Mouse (Mus musculus): ENCODE measurements around the gene Rfxap. TPM values are rescaled to one million over a fixed set of nuclear protein-coding genes. Genes with fewer than 3 reads are reported as not detected.
A peak's percentile ranks its signal among the peaks of the same experiment; 100 is the strongest.
"Not testable (repeated sequence)": the region's sequence is repeated elsewhere in the genome, so short reads cannot be mapped to it uniquely, and the experiment has no call there.

Gene Rfxap
- total RNA-seq, 2 experiments from 2014 or later = 26.4 to 30.7 TPM

GRCm38 (mm10) chr3:54795379-54795778, 12.2 kb downstream of the Rfxap start:
- DNase-seq = no peak
- H3K27ac ChIP-seq = no peak overlapping the region
- TF ChIP-seq CTCF (IDR thresholded peaks at IDR 0.05) = no peak
- H3K4me3 ChIP-seq = no peak overlapping the region
- intact Hi-C loops (cut with DNase I) = no loop called here

- no peak for DNase-seq
- intact Hi-C loops (cut with DNase I) = no loop called here
- peak; percentile 28; the same call in 1 of the 2 replicates for TF ChIP-seq CTCF (IDR thresholded peaks at IDR 0.05)
- Histone ChIP-seq H3K27ac (no peak overlapping the region), H3K4me3 (no peak overlapping the region)
Measured at GRCm38 (mm10) chr3:54793762-54794161, 13.8 kb downstream of the Rfxap start.

GRCm38 (mm10) chr3:54791822-54792677, 15.5 kb downstream of the Rfxap start:
- Histone ChIP-seq H3K27ac (no peak overlapping the region), H3K4me3 (no peak overlapping the region)
- intact Hi-C loops (cut with DNase I) = no loop called here
- no peak for DNase-seq
- no peak for TF ChIP-seq CTCF (IDR thresholded peaks at IDR 0.05)

DNA sequence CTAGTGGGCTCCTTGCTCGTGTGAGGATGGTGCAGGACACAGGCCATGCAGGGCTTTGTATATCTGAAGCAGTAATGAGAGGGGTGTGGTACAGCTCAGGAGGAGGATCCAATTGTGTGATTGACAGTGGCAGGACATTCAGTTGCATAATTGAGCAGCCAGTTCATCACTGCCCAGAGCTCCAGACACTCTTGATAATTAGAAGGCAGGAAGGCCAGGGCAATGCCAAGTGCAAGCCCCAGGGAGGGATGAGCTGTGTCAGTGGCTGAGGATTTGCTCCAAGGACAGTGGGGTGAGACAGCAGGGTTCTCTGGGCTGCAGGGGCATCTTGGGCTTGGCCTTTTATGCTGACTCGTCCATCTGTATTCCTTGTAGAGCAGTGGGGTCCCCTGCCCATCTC, 17.0 kb downstream of the Rfxap start:
- no peak overlapping the region for H3K27ac ChIP-seq
- DNase-seq = no peak
- no peak overlapping the region for H3K4me3 ChIP-seq
- intact Hi-C loops (cut with DNase I) = no loop called here
- no peak for TF ChIP-seq CTCF (IDR thresholded peaks at IDR 0.05)

DNA sequence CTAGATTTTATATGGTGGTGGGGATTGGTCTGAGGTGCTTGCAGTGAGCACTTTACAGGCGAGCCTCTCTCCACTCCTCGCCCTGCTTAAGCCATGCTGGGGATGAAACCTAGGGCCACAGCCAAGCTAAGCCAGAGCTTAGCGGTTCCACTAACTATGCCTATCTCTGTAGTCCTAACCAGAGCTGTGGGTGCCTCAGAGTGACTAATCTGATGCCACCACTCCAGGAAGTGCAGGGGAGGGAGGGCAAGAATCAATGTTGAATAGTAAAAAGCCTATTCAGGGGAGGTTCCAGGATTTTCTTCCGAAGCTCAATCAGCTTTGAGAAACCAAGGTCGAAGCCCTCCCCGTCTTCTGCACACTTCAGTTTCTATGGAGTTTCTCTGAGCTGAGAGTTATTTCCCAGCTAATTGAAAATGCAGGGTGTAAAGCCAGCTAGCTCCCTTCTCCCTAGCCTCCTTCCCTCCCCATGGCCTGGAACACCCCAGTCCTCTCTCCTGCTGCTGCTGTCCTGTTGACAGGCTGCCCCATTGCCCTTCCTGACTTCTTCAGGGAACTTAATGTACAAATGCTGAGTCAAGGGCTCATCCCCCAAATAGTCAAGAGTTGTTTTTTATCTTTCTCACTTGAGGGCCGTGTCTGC, 31.5 kb downstream of the Rfxap start:
- H3K27ac ChIP-seq = no peak overlapping the region
- no peak overlapping the region for H3K4me3 ChIP-seq
- no peak for DNase-seq
- no peak for TF ChIP-seq CTCF (IDR thresholded peaks at IDR 0.05)
- intact Hi-C loops (cut with DNase I) = no loop called here

- no peak overlapping the region for H3K4me3 ChIP-seq
- intact Hi-C loops (cut with DNase I) = no loop called here
- H3K27ac ChIP-seq = no peak overlapping the region
- DNase-seq = no peak
- peak; percentile 17; the same call in 1 of the 2 replicates for TF ChIP-seq CTCF (IDR thresholded peaks at IDR 0.05)
Measured at GRCm38 (mm10) chr3:54773613-54774012, 34.0 kb downstream of the Rfxap start.

GRCm38 (mm10) chr3:54769349-54770275, 38.0 kb downstream of the Rfxap start:
- DNase-seq = no peak
- Histone ChIP-seq H3K4me3 (no peak overlapping the region), H3K27ac (no peak overlapping the region)
- no peak for TF ChIP-seq CTCF (IDR thresholded peaks at IDR 0.05)
- intact Hi-C loops (cut with DNase I) = no loop called here

DNA sequence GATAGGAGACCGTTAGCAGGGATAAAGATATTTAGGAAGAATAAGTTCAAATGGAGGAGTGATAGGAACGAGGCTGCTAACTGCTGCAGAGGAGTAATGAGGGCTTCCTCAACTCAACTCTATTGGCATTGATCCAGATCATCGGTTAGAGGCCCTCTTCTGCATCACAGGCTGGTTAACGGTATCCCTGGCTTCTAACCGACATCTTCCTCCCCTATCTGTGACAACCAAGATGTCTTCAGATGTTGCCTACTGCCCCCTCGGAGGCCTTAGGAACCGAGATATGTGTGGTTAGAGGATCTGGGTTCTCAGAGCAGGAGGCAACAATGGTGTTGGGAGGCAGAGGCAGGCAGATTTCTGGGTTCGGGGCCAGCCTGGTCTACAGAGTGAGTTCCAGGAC, 39.0 kb downstream of the Rfxap start:
- DNase-seq = no peak
- Histone ChIP-seq H3K27ac (no peak overlapping the region), H3K4me3 (no peak overlapping the region)
- TF ChIP-seq CTCF (IDR thresholded peaks at IDR 0.05) = no peak
- intact Hi-C loops (cut with DNase I) = no loop called here

DNA sequence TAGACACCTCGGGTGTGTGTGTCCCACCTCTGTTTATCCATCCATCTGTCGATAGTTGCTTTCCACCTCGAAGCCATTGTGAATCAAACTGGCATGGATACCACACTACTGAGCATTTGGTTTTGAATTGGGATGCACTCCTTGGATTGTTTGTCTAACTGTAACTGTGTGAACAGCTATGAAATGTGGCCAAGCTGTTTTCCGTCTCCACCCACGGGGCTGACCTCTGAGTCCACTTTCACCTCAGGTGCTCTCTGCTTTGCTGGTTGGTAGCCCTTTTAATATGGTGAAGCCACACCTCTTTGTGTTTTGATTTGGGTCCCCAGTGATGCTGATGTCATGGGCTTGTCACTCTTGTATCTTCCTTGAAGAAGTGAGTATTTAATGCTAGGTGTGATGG, 40.8 kb downstream of the Rfxap start:
- H3K4me3 ChIP-seq = no peak overlapping the region
- TF ChIP-seq CTCF (IDR thresholded peaks at IDR 0.05) = no peak
- intact Hi-C loops (cut with DNase I) = no loop called here
- DNase-seq = no peak
- H3K27ac ChIP-seq = no peak overlapping the region

GRCm38 (mm10) chr3:54766034-54766433, 41.6 kb downstream of the Rfxap start:
- Histone ChIP-seq H3K27ac (no peak overlapping the region), H3K4me3 (no peak overlapping the region)
- DNase-seq = no peak
- intact Hi-C loops (cut with DNase I) = no loop called here
- TF ChIP-seq CTCF (IDR thresholded peaks at IDR 0.05) = no peak

- H3K27ac ChIP-seq; DNase-seq; H3K4me3 ChIP-seq; intact Hi-C loops (cut with DNase I): not testable (repeated sequence)
- peak; percentile 43 for TF ChIP-seq CTCF (IDR thresholded peaks at IDR 0.05)
Measured at GRCm38 (mm10) chr3:54765521-54765920, 42.1 kb downstream of the Rfxap start.

DNA sequence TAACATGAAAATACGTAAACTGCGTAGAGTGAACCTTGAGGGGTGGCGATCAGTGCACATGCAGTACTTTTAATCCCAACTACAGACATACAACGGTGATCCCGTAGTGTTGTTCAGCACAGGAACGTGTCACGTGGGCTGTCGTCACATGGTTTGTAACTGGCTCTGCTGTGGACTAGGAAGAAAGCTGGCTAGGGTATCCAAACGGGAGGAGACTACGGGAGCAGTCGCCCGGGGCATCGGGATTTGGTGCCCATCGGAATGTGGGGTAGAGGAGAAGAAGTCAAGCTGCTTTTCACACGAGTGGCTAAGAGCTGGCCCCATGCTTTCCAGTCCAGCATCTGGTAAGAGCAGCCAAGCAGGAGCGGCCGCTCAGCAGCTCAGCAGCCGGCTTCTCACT, 43.2 kb downstream of the Rfxap start:
- intact Hi-C loops (cut with DNase I) = no loop called here
- TF ChIP-seq CTCF (IDR thresholded peaks at IDR 0.05) = no peak
- DNase-seq = peak; percentile 49
- H3K27ac ChIP-seq = peak overlapping the region; percentile 66
- H3K4me3 ChIP-seq = peak overlapping the region; percentile 63
